Mouse (Mus musculus): ENCODE measurements around the gene Adgrv1. TPM values are rescaled to one million over a fixed set of nuclear protein-coding genes. Genes with fewer than 3 reads are reported as not detected.

Adgrv1 gene
- polyA plus RNA-seq, 1 experiment from 2014 or later: 16.6 TPM

Small RNA genes lying within 50 kb of the gene (microRNA-seq; reads per million reads assigned to microRNA genes)
- not detected for gene Gm25241

Other genes starting within 250 kb of the Adgrv1 start
- 18.6 and 22.2 TPM in 2 replicates for gene Lysmd3, start 24.5 kb upstream of the Adgrv1 start, polyA plus RNA-seq (2015; fragmentation: Nextera tagmentation; extraction: Ambion mirVana)
- gene Polr3g, start 77.9 kb upstream of the Adgrv1 start, polyA plus RNA-seq (2015; fragmentation: Nextera tagmentation; extraction: Ambion mirVana): 5.9 and 6.7 TPM in 2 replicates
- gene Mblac2, start 78.2 kb upstream of the Adgrv1 start, polyA plus RNA-seq (2015; fragmentation: Nextera tagmentation; extraction: Ambion mirVana): 34.5 and 34.8 TPM in 2 replicates
- 231 and 259 TPM in 2 replicates for gene Cetn3, start 149.9 kb upstream of the Adgrv1 start, polyA plus RNA-seq (2015; fragmentation: Nextera tagmentation; extraction: Ambion mirVana)

Data from neural tube, embryonic 13.5 days (tissue).